17 mouse cellular contexts compared by ENCODE assay signal in the genomic region with DNA sequence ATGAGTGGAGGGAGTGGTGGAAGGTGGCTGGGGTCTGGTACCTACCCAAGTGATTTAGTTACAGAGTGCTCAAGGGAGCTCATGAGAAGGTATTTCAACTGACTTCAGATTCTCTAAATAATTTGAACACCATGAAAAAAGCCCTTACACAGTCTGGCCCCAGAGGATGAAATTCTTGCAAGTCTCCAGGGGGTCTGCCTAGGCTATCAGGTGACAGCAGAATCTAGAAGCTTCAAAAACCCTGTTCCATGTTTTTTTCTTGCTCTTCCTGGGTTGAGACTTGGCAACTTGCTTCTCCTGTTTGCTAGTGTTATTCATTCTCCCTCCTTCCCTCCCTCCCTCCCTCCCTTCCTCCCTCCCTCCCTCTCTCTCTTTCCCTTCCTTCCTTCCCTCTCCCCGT.
DNase-seq lines count a peak whose midpoint lies in the region; ATAC-seq lines count a peak whose summit lies in the region.
"Had no signal": no experiment of that assay in that cellular context is flagged by ENCODE, and none has a peak within 500 bp of the region (broad histone marks: within the 10 kb centered on the region; RNA-seq: fewer than 3 reads in every experiment).

No protein-coding gene starts in this region.

- no peaks in the 10 kb centered on the region for H3K9me3 ChIP-seq in forebrain, embryonic 15.5 days
- H3K9me3 ChIP-seq in forebrain, embryonic 13.5 days (replicated peaks): no peaks in the 10 kb centered on the region
- H3K9me3 ChIP-seq in embryonic facial prominence, embryonic 13.5 days: no peaks in the 10 kb centered on the region
- no peaks in the 10 kb centered on the region for H3K9me3 ChIP-seq in hindbrain, embryonic 15.5 days
- no peaks in the 10 kb centered on the region for H3K9me3 ChIP-seq in midbrain, embryonic 14.5 days (ENCODE audit: control insufficient read depth, low read length)
- H3K9me3 ChIP-seq: heart, embryonic 13.5 days; megakaryocyte, embryonic 14.5 days had no signal

- no peak overlapping the region for H3K4me3 ChIP-seq in forebrain, embryonic 15.5 days
- no peak overlapping the region for H3K4me3 ChIP-seq in forebrain, embryonic 13.5 days
- H3K4me3 ChIP-seq in embryonic facial prominence, embryonic 13.5 days: no peak overlapping the region
- no peak overlapping the region for H3K4me3 ChIP-seq in hindbrain, embryonic 15.5 days
- no peak overlapping the region for H3K4me3 ChIP-seq in midbrain, embryonic 14.5 days (replicated peaks; ENCODE audit: low read depth, low read length)
- H3K4me3 ChIP-seq: heart, embryonic 13.5 days; megakaryocyte, embryonic 14.5 days had no signal

- H3K9ac ChIP-seq in forebrain, embryonic 15.5 days (replicated peaks): no peak overlapping the region
- no peak overlapping the region for H3K9ac ChIP-seq in forebrain, embryonic 13.5 days
- H3K9ac ChIP-seq in embryonic facial prominence, embryonic 13.5 days: no peak overlapping the region
- no peak overlapping the region for H3K9ac ChIP-seq in hindbrain, embryonic 15.5 days
- no peak overlapping the region for H3K9ac ChIP-seq in midbrain, embryonic 14.5 days (replicated peaks; ENCODE audit: low read length)
- H3K9ac ChIP-seq: heart, embryonic 13.5 days; liver, embryonic 14.5 days had no signal

- peaks cover 60% of the 10 kb centered on the region for H3K4me1 ChIP-seq in forebrain, embryonic 15.5 days
- peaks cover 68% of the 10 kb centered on the region for H3K4me1 ChIP-seq in forebrain, embryonic 13.5 days
- H3K4me1 ChIP-seq in embryonic facial prominence, embryonic 13.5 days: peaks cover 51% of the 10 kb centered on the region
- H3K4me1 ChIP-seq in hindbrain, embryonic 15.5 days (replicated peaks): peaks cover 52% of the 10 kb centered on the region
- peaks cover 58% of the 10 kb centered on the region for H3K4me1 ChIP-seq in midbrain, embryonic 14.5 days (ENCODE audit: control insufficient read depth, insufficient read depth, low read length)
- H3K4me1 ChIP-seq: megakaryocyte, embryonic 14.5 days had no signal

- H3K27ac ChIP-seq in forebrain, embryonic 15.5 days (replicated peaks): peak overlapping the region; percentile 73
- H3K27ac ChIP-seq in forebrain, embryonic 13.5 days: no peak overlapping the region; the same call in 1 of the 2 replicates
- peak overlapping the region; percentile 76 for H3K27ac ChIP-seq in embryonic facial prominence, embryonic 13.5 days
- H3K27ac ChIP-seq in hindbrain, embryonic 15.5 days (replicated peaks): peak overlapping the region; percentile 6
- H3K27ac ChIP-seq in midbrain, embryonic 14.5 days (replicated peaks; ENCODE audit: low read depth, low read length): peak overlapping the region; percentile 6; the same call in 1 of the 2 replicates
- H3K27ac ChIP-seq: heart, embryonic 13.5 days; liver, embryonic 14.5 days had no signal

- WGBS in forebrain, embryonic 15.5 days: 36% methylated on average over 1 of the region's 1 CpGs
- 50% methylated on average over 1 of the region's 1 CpGs for WGBS in forebrain, embryonic 13.5 days
- 17% methylated on average over 1 of the region's 1 CpGs for WGBS in embryonic facial prominence, embryonic 13.5 days
- 25% methylated on average over 1 of the region's 1 CpGs for WGBS in hindbrain, embryonic 15.5 days
- WGBS in midbrain, embryonic 14.5 days: 46% methylated on average over 1 of the region's 1 CpGs

- no peaks in the 10 kb centered on the region for H3K27me3 ChIP-seq in forebrain, embryonic 15.5 days
- H3K27me3 ChIP-seq in forebrain, embryonic 13.5 days: no peaks in the 10 kb centered on the region
- no peaks in the 10 kb centered on the region for H3K27me3 ChIP-seq in embryonic facial prominence, embryonic 13.5 days
- H3K27me3 ChIP-seq in hindbrain, embryonic 15.5 days: no peaks in the 10 kb centered on the region
- no peaks in the 10 kb centered on the region for H3K27me3 ChIP-seq in midbrain, embryonic 14.5 days (ENCODE audit: control insufficient read depth, insufficient read depth, low read length)
- H3K27me3 ChIP-seq: heart, embryonic 13.5 days; megakaryocyte, embryonic 14.5 days had no signal

- no peak for ATAC-seq in forebrain, embryonic 15.5 days (replicated peaks)
- no peak for ATAC-seq in forebrain, embryonic 13.5 days
- no peak for ATAC-seq in embryonic facial prominence, embryonic 13.5 days (ENCODE audit: insufficient number of reproducible peaks, insufficient read depth, low FRiP score, low TSS enrichment, low read depth)
- no peak for ATAC-seq in hindbrain, embryonic 15.5 days (ENCODE audit: low FRiP score, low read depth)
- no peak for ATAC-seq in midbrain, embryonic 14.5 days (ENCODE audit: low FRiP score, low TSS enrichment)
- ATAC-seq: lung, postnatal 0 days had no signal

- H3K4me2 ChIP-seq in forebrain, embryonic 15.5 days (replicated peaks): no peak overlapping the region
- H3K4me2 ChIP-seq in forebrain, embryonic 13.5 days: no peak overlapping the region
- no peak overlapping the region for H3K4me2 ChIP-seq in embryonic facial prominence, embryonic 13.5 days
- no peak overlapping the region for H3K4me2 ChIP-seq in hindbrain, embryonic 15.5 days
- no peak overlapping the region for H3K4me2 ChIP-seq in midbrain, embryonic 14.5 days (ENCODE audit: low read length)
- H3K4me2 ChIP-seq: heart, embryonic 13.5 days had no signal

- DNase-seq in midbrain, embryonic 14.5 days: no peak
- DNase-seq in layer of hippocampus, adult 9-11 months: no peak
- DNase-seq in cerebellum, adult 18-20 months: no peak
- DNase-seq in layer of hippocampus, adult 8-10 months (ENCODE audit: low spot score in 2 of 2): no peak
- DNase-seq: cerebellum, adult 11 months; gastrocnemius, postnatal 14 days; kidney, adult 2 months; kidney, postnatal 36 days; right cerebral cortex, postnatal 4 days had no signal

- H3K36me3 ChIP-seq in forebrain, embryonic 15.5 days: no peaks in the 10 kb centered on the region
- peaks cover 3% of the 10 kb centered on the region; the same call in 1 of the 2 replicates for H3K36me3 ChIP-seq in forebrain, embryonic 13.5 days (ENCODE audit: poor library complexity, severe bottlenecking)
- H3K36me3 ChIP-seq in embryonic facial prominence, embryonic 13.5 days: no peaks in the 10 kb centered on the region
- H3K36me3 ChIP-seq in hindbrain, embryonic 15.5 days: no peaks in the 10 kb centered on the region
- H3K36me3 ChIP-seq in midbrain, embryonic 14.5 days (ENCODE audit: control insufficient read depth, insufficient read depth, low read length): 0 out of 2 replicates have a peak, but pooled peaks cover 3% of the 10 kb centered on the region
- H3K36me3 ChIP-seq: heart, embryonic 13.5 days had no signal
